Mouse (Mus musculus) liver, embryonic 14.5 days (tissue): ENCODE data around the gene Ddit4.

Source experiments
- CTCF ChIP-seq: IDR thresholded peaks from 2 replicates; pipeline ENCODE4 v1.5.1; 2016; ENCODE audit warnings: antibody characterized with exemption, low read depth, control low read depth
- EP300 ChIP-seq: IDR thresholded peaks from 2 replicates; pipeline ENCODE4 v1.6.1; 2016; ENCODE audit warnings: antibody characterized with exemption, low read depth

DNA sequence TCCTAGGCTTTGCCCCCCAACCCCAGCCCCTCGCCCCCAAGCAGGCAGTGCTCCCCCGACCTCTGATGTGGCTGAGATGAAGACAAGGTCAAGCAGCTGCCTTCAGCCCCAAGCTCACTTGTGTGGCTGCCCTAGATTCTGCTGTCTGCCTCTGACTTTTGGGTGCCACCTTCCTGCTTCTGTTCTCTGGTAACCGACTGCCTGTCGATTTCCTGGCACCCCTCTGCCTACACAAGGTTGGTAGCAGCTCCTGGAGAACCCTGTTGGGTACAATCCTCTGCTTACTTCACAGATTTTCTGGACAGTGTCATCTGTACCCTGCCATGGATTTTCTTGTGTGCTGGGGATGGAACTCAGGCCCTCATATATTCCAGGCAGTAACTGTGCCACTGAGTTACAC lies 29.7 kb upstream of the Ddit4 start:
- no peak for TF ChIP-seq CTCF
- no peak for TF ChIP-seq EP300
